ENCODE assay signal across 17 mouse cellular contexts in genomic region chr5:35541059-35541790, GRCm38 (mm10). TPM values are rescaled to one million over a fixed set of nuclear protein-coding genes. Genes with fewer than 3 reads are reported as not detected.
DNase-seq lines count a peak whose midpoint lies in the region; ATAC-seq and TF ChIP-seq lines count a peak whose summit lies in the region.
"Had no signal": no experiment of that assay in that cellular context is flagged by ENCODE, and none has a peak within 500 bp of the region (broad histone marks: within the 10 kb centered on the region; RNA-seq: fewer than 3 reads in every experiment).

No protein-coding gene starts in this region.

- peak overlapping the region; percentile 64 for H3K27ac ChIP-seq in kidney, embryonic 16.5 days (ENCODE audit: low read length)
- H3K27ac ChIP-seq in embryonic facial prominence, embryonic 14.5 days (replicated peaks; ENCODE audit: low read depth, low read length): peak overlapping the region; percentile 80
- no peak overlapping the region; the same call in 1 of the 2 replicates for H3K27ac ChIP-seq in limb, embryonic 14.5 days (replicated peaks; ENCODE audit: low read depth, low read length)
- H3K27ac ChIP-seq: liver, embryonic 13.5 days had no signal

- H3K9me3 ChIP-seq in kidney, embryonic 16.5 days (ENCODE audit: low read length): no peaks in the 10 kb centered on the region
- H3K9me3 ChIP-seq in embryonic facial prominence, embryonic 14.5 days (ENCODE audit: control insufficient read depth, low read length): no peaks in the 10 kb centered on the region
- no peaks in the 10 kb centered on the region for H3K9me3 ChIP-seq in limb, embryonic 14.5 days (ENCODE audit: control insufficient read depth, low read length)
- H3K9me3 ChIP-seq: liver, embryonic 13.5 days had no signal

- TF ChIP-seq POLR2A in limb, embryonic 14.5 days (IDR thresholded peaks at IDR 0.05; ENCODE audit: borderline replicate concordance, extremely low read depth, insufficient read depth, insufficient read length): no peak

- H3K4me1 ChIP-seq in kidney, embryonic 16.5 days (ENCODE audit: insufficient read depth, low read length): 0 out of 2 replicates have a peak, but pooled peaks cover 3% of the 10 kb centered on the region
- peaks cover 10% of the 10 kb centered on the region; the same call in 1 of the 2 replicates for H3K4me1 ChIP-seq in embryonic facial prominence, embryonic 14.5 days (ENCODE audit: control insufficient read depth, insufficient read depth, low read length)
- H3K4me1 ChIP-seq in limb, embryonic 14.5 days (ENCODE audit: control insufficient read depth, insufficient read depth, low read length): 0 out of 2 replicates have a peak, but pooled peaks cover 3% of the 10 kb centered on the region
- H3K4me1 ChIP-seq: liver, embryonic 13.5 days had no signal

- DNase-seq in kidney, adult 18-20 months: no peak
- DNase-seq in embryo, embryonic 10.5 days (ENCODE audit: low spot score): peak; percentile 28
- peak; percentile 50 for DNase-seq in embryonic facial prominence, embryonic 14.5 days (ENCODE audit: low spot score)
- DNase-seq in limb, embryonic 14.5 days (ENCODE audit: low spot score): no peak
- no peak for DNase-seq in gastrocnemius, postnatal 10 days
- DNase-seq in spleen, postnatal 36 days (ENCODE audit: low spot score in 2 of 2): no peak
- no peak for DNase-seq in layer of hippocampus, adult 11-12 months (ENCODE audit: low spot score)
- DNase-seq: cerebellum, postnatal 36 days; heart, postnatal 36 days; liver, embryonic 13.5 days; retina, postnatal 1 day; spleen, adult 18-20 months had no signal

- no peaks in the 10 kb centered on the region for H3K36me3 ChIP-seq in kidney, embryonic 16.5 days (ENCODE audit: insufficient read depth, low read length)
- no peaks in the 10 kb centered on the region for H3K36me3 ChIP-seq in embryonic facial prominence, embryonic 14.5 days (ENCODE audit: control insufficient read depth, insufficient read depth, low read length)
- no peaks in the 10 kb centered on the region for H3K36me3 ChIP-seq in limb, embryonic 14.5 days (ENCODE audit: control insufficient read depth, insufficient read depth, low read length)
- H3K36me3 ChIP-seq: liver, embryonic 13.5 days had no signal

- H3K9ac ChIP-seq in kidney, embryonic 16.5 days (replicated peaks; ENCODE audit: low read length): no peak overlapping the region
- no peak overlapping the region for H3K9ac ChIP-seq in embryonic facial prominence, embryonic 14.5 days (ENCODE audit: low read depth, low read length)
- H3K9ac ChIP-seq in limb, embryonic 14.5 days (ENCODE audit: low read depth, low read length, severe bottlenecking): 0 out of 2 replicates have a peak overlapping the region, but pooled peaks have one; percentile 12
- H3K9ac ChIP-seq: liver, embryonic 13.5 days had no signal

- WGBS in kidney, embryonic 16.5 days: 81% methylated on average over 4 of the region's 4 CpGs
- 32% methylated on average over 4 of the region's 4 CpGs for WGBS in embryonic facial prominence, embryonic 14.5 days
- 46% methylated on average over 4 of the region's 4 CpGs for WGBS in limb, embryonic 14.5 days

- no peaks in the 10 kb centered on the region for H3K27me3 ChIP-seq in kidney, embryonic 16.5 days (ENCODE audit: insufficient read depth, low read length)
- H3K27me3 ChIP-seq in embryonic facial prominence, embryonic 14.5 days (replicated peaks; ENCODE audit: control insufficient read depth, insufficient read depth, low read length): no peaks in the 10 kb centered on the region
- no peaks in the 10 kb centered on the region for H3K27me3 ChIP-seq in limb, embryonic 14.5 days (ENCODE audit: control insufficient read depth, insufficient read depth, low read length)
- H3K27me3 ChIP-seq: liver, embryonic 13.5 days had no signal

- no peak overlapping the region for H3K4me3 ChIP-seq in kidney, embryonic 16.5 days (ENCODE audit: low read length)
- H3K4me3 ChIP-seq in embryonic facial prominence, embryonic 14.5 days (ENCODE audit: low read depth, low read length): no peak overlapping the region
- no peak overlapping the region for H3K4me3 ChIP-seq in limb, embryonic 14.5 days (replicated peaks; ENCODE audit: low read length)
- H3K4me3 ChIP-seq: liver, embryonic 13.5 days had no signal

- no peak overlapping the region for H3K4me2 ChIP-seq in kidney, embryonic 16.5 days (replicated peaks; ENCODE audit: low read depth, low read length)
- H3K4me2 ChIP-seq in embryonic facial prominence, embryonic 14.5 days (ENCODE audit: low read depth, low read length): no peak overlapping the region
- no peak overlapping the region for H3K4me2 ChIP-seq in limb, embryonic 14.5 days (replicated peaks; ENCODE audit: low read depth, low read length, severe bottlenecking)
- H3K4me2 ChIP-seq: heart, embryonic 11.5 days; liver, embryonic 13.5 days had no signal

- ATAC-seq in kidney, embryonic 16.5 days (ENCODE audit: low FRiP score, low TSS enrichment): no peak
- ATAC-seq in embryonic facial prominence, embryonic 14.5 days (ENCODE audit: low read depth): 0 out of 2 replicates have a peak, but pooled peaks have one; percentile 44
- no peak for ATAC-seq in limb, embryonic 14.5 days (ENCODE audit: low FRiP score, low read depth)

RNA-seq across cellular contexts. Expression of gene Cpz, which starts 15.7 kb away (rescaled TPM):
- 6.9 and 7.7 TPM in 2 replicates for polyA plus RNA-seq in kidney, embryonic 16.5 days (2015; fragmentation: Nextera tagmentation; extraction: Ambion mirVana)
- polyA plus RNA-seq in embryonic facial prominence, embryonic 14.5 days (2014; fragmentation: Nextera tagmentation; extraction: Ambion mirVana): 18.9 and 20.4 TPM in 2 replicates
- polyA plus RNA-seq in limb, embryonic 14.5 days (2012; rRNA removed): 9.9 and 10.1 TPM in 2 replicates
- polyA plus RNA-seq in limb, embryonic 14.5 days (2014; fragmentation: Nextera tagmentation; extraction: Ambion mirVana): 5.6 and 7.8 TPM in 2 replicates
- 10 to 100 TPM; 18.3 to 26.3 TPM for total RNA-seq in gastrocnemius, postnatal 10 days (2021)
- total RNA-seq: megakaryocyte, adult 5-6 weeks; monocyte, adult 5-6 weeks had no signal
- polyA plus RNA-seq: neural tube, embryonic 14.5 days had no signal

RNA-seq across cellular contexts. Expression of gene Trmt44, which starts 33.6 kb away (rescaled TPM):
- polyA plus RNA-seq in kidney, embryonic 16.5 days (2015; fragmentation: Nextera tagmentation; extraction: Ambion mirVana): 9.4 and 9.5 TPM in 2 replicates
- polyA plus RNA-seq in embryonic facial prominence, embryonic 14.5 days (2014; fragmentation: Nextera tagmentation; extraction: Ambion mirVana): 6.6 and 7.1 TPM in 2 replicates
- 7.5 and 8.3 TPM in 2 replicates for polyA plus RNA-seq in limb, embryonic 14.5 days (2012; rRNA removed)
- polyA plus RNA-seq in limb, embryonic 14.5 days (2014; fragmentation: Nextera tagmentation; extraction: Ambion mirVana): 7.6 and 8.5 TPM in 2 replicates
- 1 to 10 TPM; 2.0 to 3.9 TPM for total RNA-seq in gastrocnemius, postnatal 10 days (2021)

RNA-seq across cellular contexts. Expression of gene Acox3, which starts 41.6 kb away (rescaled TPM):
- polyA plus RNA-seq in kidney, embryonic 16.5 days (2015; fragmentation: Nextera tagmentation; extraction: Ambion mirVana): 14.4 and 16.6 TPM in 2 replicates
- 11.8 and 13.4 TPM in 2 replicates for polyA plus RNA-seq in embryonic facial prominence, embryonic 14.5 days (2014; fragmentation: Nextera tagmentation; extraction: Ambion mirVana)
- polyA plus RNA-seq in limb, embryonic 14.5 days (2012; rRNA removed): 31.1 and 31.3 TPM in 2 replicates
- polyA plus RNA-seq in limb, embryonic 14.5 days (2014; fragmentation: Nextera tagmentation; extraction: Ambion mirVana): 14.2 and 15.0 TPM in 2 replicates
- total RNA-seq in gastrocnemius, postnatal 10 days (2021): 10 to 100 TPM; 11.1 to 14.5 TPM

Comparison
In these comparisons a context has a peak if more than half of its experiments do, and no peak if none do; other contexts are left out.
1. DNase-seq: peak in embryo, embryonic 10.5 days (single experiment) and embryonic facial prominence, embryonic 14.5 days (single experiment); none in kidney, adult 18-20 months (single experiment), limb, embryonic 14.5 days (single experiment), gastrocnemius, postnatal 10 days (single experiment), spleen, postnatal 36 days (0 of 2) and layer of hippocampus, adult 11-12 months (single experiment).